Mouse (Mus musculus): ENCODE measurements around the gene Ankrd54.

GRCm38 (mm10) chr15:79098868-79099267 is 36.2 kb upstream of the Ankrd54 start:
- TF ChIP-seq CTCF (IDR thresholded peaks at IDR 0.05; ENCODE audit: extremely low read depth, insufficient read depth, low read length) (no peak), POLR2A (IDR thresholded peaks at IDR 0.05; ENCODE audit: extremely low read depth, insufficient read depth, low read length) (no peak)
